Mouse (Mus musculus) heart, adult 2 months (tissue): Measurements from ENCODE around the gene Gm30302. TPM values are rescaled to one million over a fixed set of nuclear protein-coding genes. Genes with fewer than 3 reads are reported as not detected.
"Not testable (repeated sequence)": the region's sequence is repeated elsewhere in the genome, so short reads cannot be mapped to it uniquely, and the experiment has no call there.

Experiments used
- DNase-seq, 2 experiments: peaks; one replicate each; pipeline ENCODE4 v3.0.0; 2021
- H3K27ac ChIP-seq: fragments of 200-600 bp; 2 replicates; pipeline ENCODE4 v1.8.1; 2022
- H3K27me3 ChIP-seq: fragments of 200-500 bp; 2 replicates; pipeline ENCODE4 v1.6.1; 2012; ENCODE audit warnings: mild to moderate bottlenecking, low read length, inconsistent platforms, mixed read lengths; ENCODE audit not compliant: control insufficient read depth, insufficient read depth
- H3K36me3 ChIP-seq: fragments of 200-500 bp; 2 replicates; pipeline ENCODE4 v1.6.1; 2012; ENCODE audit warnings: low read length, inconsistent platforms; ENCODE audit not compliant: control insufficient read depth, insufficient read depth
- H3K4me1 ChIP-seq: fragments of 200-500 bp; 2 replicates; pipeline ENCODE4 v1.6.1; 2011; ENCODE audit warnings: low read length; ENCODE audit not compliant: control insufficient read depth, insufficient read depth
- H3K4me3 ChIP-seq: fragments of 200-600 bp; 2 replicates; pipeline ENCODE4 v1.8.1; 2022
- H3K79me2 ChIP-seq: fragments of 200-500 bp; replicated peaks from 2 replicates; pipeline ENCODE4 v1.6.1; 2012; ENCODE audit warnings: mild to moderate bottlenecking, inconsistent platforms, low read length, moderate library complexity, mixed read lengths; ENCODE audit not compliant: control insufficient read depth, insufficient read depth
- H3K9ac ChIP-seq: fragments of 200-500 bp; 2 replicates; pipeline ENCODE4 v1.6.1; 2012; ENCODE audit warnings: low read depth, mild to moderate bottlenecking, control low read depth, inconsistent platforms, low read length, mixed read lengths
- CTCF ChIP-seq: fragments of 200-600 bp; IDR thresholded peaks from 2 replicates; pipeline ENCODE4 v1.8.1; 2022; ENCODE audit warnings: antibody characterized with exemption, mild to moderate bottlenecking, moderate library complexity
- EP300 ChIP-seq: fragments of 200-500 bp; IDR thresholded peaks from 2 replicates; pipeline ENCODE4 v1.6.1; 2011; ENCODE audit warnings: low read depth, low read length, control low read depth; ENCODE audit not compliant: insufficient read depth
- POLR2A ChIP-seq: fragments of 200-500 bp; IDR thresholded peaks from 2 replicates; pipeline ENCODE4 v1.6.1; 2011; ENCODE audit warnings: mild to moderate bottlenecking, low read depth, low read length, control low read depth; ENCODE audit not compliant: insufficient read depth
- WGBS: fragments of 180-500 bp; shearing (Covaris S2); methylation state at CpG from one replicate; pipeline ENCODE4 v1.1.7; 2018; 5-methylcytosine and 5-hydroxymethylcytosine counted together
- intact Hi-C: fragments of 180-260 bp; cut with DNase I; formaldehyde crosslinking; loops from one replicate; pipeline ENCODE4 v1.15.1; 2025
- polyA plus RNA-seq: library from polyadenylated mRNA; depleted of rRNA; stranded (reverse); fragments of >200 nt; gene quantifications from 2 replicates; pipeline ENCODE4 v1.2.3, GENCODE M21; 2012
- total RNA-seq, 2 experiments: library from RNA; stranded (reverse); gene quantifications; 2 replicates each; pipeline ENCODE4 v1.2.3; 2021

Gene Gm30302
- total and polyA plus RNA-seq, 3 experiments: 0.10 to 0.32 (median 0.25) TPM

DNA sequence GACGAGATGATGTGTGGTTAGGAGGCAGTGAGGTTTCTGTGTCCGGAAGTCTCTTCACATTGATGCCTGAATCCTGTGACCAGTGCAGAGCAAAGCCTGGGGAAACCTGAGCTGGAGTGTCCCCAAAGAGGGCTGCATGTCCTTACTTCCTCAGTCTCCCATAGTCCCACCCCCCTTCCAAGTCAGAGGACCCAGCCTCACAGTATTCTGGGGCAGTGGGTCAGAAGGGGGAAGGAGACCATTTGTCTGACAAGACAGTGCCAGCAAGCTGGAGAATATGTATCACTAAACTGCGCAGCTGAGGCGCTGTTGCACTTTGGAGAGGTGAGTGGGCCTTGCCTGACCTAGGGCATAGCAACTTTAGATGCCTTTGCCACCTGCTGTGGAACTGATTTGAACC lies 26.5 kb upstream of the Gm30302 start:
- Histone ChIP-seq H3K27ac (no peak overlapping the region), H3K4me3 (no peak overlapping the region), H3K4me1 (no peaks in the 10 kb centered on the region), H3K27me3 (no peaks in the 10 kb centered on the region), H3K36me3 (no peaks in the 10 kb centered on the region), H3K9ac (no peak overlapping the region), H3K79me2 (no peaks in the 10 kb centered on the region)
- intact Hi-C loops: no loop called here
- WGBS: 81% methylated on average over 4 of the region's 4 CpGs
- no peak for TF ChIP-seq EP300
- TF ChIP-seq CTCF: no peak
- TF ChIP-seq POLR2A: no peak
- no peak for DNase-seq

DNA sequence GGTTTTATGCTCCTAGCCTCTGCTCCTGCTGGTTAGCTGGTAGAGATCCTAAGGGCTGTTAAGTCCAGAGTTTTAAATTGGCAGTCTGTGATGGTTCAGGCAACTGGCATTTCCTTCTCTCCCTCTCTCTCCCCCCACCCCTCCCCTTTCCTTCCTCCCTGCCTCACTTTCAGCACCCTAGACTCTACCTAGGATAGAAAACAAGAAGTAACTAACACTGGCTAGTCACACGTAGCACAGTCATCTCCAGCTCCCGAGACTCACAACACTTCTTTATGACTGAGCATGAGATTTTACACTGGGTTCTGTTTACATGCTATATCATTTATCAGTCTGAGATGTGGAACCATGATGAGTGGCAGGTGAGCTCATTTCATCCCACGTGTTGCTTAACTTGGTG lies 16.2 kb upstream of the Gm30302 start:
- 79% methylated on average over 3 of the region's 3 CpGs for WGBS
- no peaks in the 10 kb centered on the region for H3K36me3 ChIP-seq
- H3K27ac ChIP-seq: no peak overlapping the region
- no peaks in the 10 kb centered on the region for H3K4me1 ChIP-seq
- no peaks in the 10 kb centered on the region for H3K79me2 ChIP-seq
- no peak overlapping the region for H3K9ac ChIP-seq
- DNase-seq: no peak
- intact Hi-C loops: no loop called here
- no peak overlapping the region for H3K4me3 ChIP-seq
- H3K27me3 ChIP-seq: no peaks in the 10 kb centered on the region
- TF ChIP-seq CTCF: no peak
- TF ChIP-seq POLR2A: no peak
- no peak for TF ChIP-seq EP300

DNA sequence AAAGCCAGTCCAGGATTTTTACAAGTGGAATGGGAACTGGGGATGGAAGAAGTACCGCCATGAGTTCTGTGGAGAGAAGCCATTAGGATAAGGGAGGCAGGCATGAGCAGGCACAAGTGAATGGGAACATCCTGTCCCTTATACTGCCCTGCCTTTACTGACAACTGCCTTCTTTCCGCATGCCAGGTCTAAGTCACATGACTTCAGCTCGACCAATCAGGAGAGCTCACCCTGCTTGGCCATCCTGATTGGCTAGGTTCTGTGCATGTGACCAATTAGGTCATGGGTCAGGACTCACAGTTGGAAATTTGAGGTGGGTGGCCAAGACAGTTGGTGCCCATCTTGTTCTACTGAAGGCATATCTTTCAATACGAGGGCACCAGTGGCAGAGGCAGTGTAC lies 15.6 kb upstream of the Gm30302 start:
- Histone ChIP-seq H3K27me3 (no peaks in the 10 kb centered on the region), H3K79me2 (no peaks in the 10 kb centered on the region), H3K9ac (no peak overlapping the region), H3K4me1 (no peaks in the 10 kb centered on the region), H3K36me3 (no peaks in the 10 kb centered on the region), H3K27ac (no peak overlapping the region), H3K4me3 (no peak overlapping the region)
- 80% methylated on average over 4 of the region's 4 CpGs for WGBS
- DNase-seq: no peak
- TF ChIP-seq EP300: no peak
- no peak for TF ChIP-seq CTCF
- TF ChIP-seq POLR2A: no peak
- intact Hi-C loops: no loop called here

DNA sequence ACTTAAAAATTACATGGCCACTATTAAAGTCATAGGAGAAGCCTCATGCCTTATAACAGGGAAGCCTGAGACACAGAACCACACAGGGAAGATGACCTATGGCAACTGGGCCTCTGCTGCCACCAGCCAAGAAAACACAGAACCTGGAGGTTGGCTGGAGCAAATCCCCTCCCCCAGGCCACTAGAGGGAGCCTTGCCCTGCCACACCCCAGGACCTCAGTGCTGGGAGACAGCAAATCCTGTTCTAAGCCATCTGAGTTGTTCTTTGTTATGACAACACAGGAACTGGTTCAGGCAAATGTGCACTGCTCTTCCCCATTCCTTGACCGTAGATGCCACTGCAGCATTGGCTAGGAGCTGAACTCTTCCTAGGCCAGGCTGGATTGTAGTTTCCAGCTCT lies 8.3 kb upstream of the Gm30302 start:
- TF ChIP-seq EP300 (no peak), CTCF (peak; percentile 35)
- no peak overlapping the region for H3K9ac ChIP-seq
- intact Hi-C loops: no loop called here
- H3K79me2 ChIP-seq: no peaks in the 10 kb centered on the region
- H3K4me3 ChIP-seq: no peak overlapping the region
- H3K4me1 ChIP-seq: no peaks in the 10 kb centered on the region
- 72% methylated on average over 1 of the region's 1 CpGs for WGBS
- no peak overlapping the region for H3K27ac ChIP-seq
- DNase-seq: no peak
- no peaks in the 10 kb centered on the region for H3K36me3 ChIP-seq
- no peaks in the 10 kb centered on the region for H3K27me3 ChIP-seq

DNA sequence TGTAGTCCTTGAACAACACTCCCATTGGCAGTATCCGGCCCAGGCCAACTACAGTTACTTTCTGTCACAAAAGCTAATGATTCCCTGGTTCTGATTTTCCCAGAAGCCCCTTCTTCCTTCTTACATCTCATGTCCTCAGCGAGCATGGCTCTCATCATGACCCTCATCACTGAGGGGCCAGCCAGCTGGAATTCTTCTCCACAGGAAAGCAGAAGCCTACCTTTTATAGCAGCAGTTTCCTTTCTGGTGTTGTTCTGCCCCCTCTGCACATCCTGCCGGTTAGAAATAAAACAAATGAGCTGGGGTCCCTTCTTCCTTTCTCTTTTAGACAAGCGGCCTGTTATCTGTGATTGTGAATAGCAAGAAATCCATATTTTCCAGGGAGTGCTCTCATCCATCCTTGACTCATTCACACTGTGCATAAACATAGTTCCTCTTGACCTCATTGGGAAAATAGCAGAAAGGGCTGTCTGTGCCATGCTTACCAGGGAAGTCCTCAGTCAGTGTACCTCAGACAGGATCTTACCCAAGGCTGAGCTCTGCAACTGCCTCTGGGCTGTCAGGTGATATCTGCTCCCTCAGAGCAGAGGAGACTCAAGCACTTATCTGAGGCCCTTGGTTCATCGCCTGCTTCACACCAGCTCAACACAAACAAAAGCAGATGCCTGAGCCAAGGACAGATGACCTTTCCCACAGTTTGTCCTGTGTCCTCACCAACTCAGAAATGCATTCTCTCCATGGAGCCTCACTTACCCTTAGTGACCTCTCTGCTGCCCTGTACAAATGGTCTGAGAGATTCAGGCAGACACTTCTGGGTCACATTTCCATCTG lies 10.0 kb downstream of the Gm30302 start:
- Histone ChIP-seq H3K4me1 (peaks cover 7% of the 10 kb centered on the region), H3K79me2 (no peaks in the 10 kb centered on the region), H3K27ac (no peak overlapping the region), H3K9ac (no peak overlapping the region), H3K36me3 (peaks cover 3% of the 10 kb centered on the region; the same call in 1 of the 2 replicates), H3K27me3 (no peaks in the 10 kb centered on the region), H3K4me3 (no peak overlapping the region)
- peak in 1 of 2 experiments; percentile 16 for DNase-seq
- 19% methylated on average over 5 of the region's 5 CpGs for WGBS
- TF ChIP-seq CTCF (no peak), EP300 (no peak), POLR2A (no peak)
- intact Hi-C loops: no loop called here

- no peaks in the 10 kb centered on the region for H3K79me2 ChIP-seq
- whole genome bisulfite sequencing: 67% methylated on average over 3 of the region's 3 CpGs
- intact Hi-C loops: no loop called here
- H3K27ac ChIP-seq: no peak overlapping the region
- no peak overlapping the region for H3K4me3 ChIP-seq
- H3K4me1 ChIP-seq: peaks cover 4% of the 10 kb centered on the region; the same call in 1 of the 2 replicates
- H3K27me3 ChIP-seq: no peaks in the 10 kb centered on the region
- no peak for TF ChIP-seq EP300
- no peak for TF ChIP-seq CTCF
- no peak for TF ChIP-seq POLR2A
- DNase-seq: no peak
- H3K36me3 ChIP-seq: no peaks in the 10 kb centered on the region
- H3K9ac ChIP-seq: no peak overlapping the region
These were observed 14.9 kb downstream of the Gm30302 start for GRCm38 (mm10) chr13:49783899-49784298.

GRCm38 (mm10) chr13:49771536-49771935 lies 27.3 kb downstream of the Gm30302 start:
- intact Hi-C loops, H3K9ac ChIP-seq, H3K4me3 ChIP-seq, H3K4me1 ChIP-seq, H3K27me3 ChIP-seq, DNase-seq, H3K27ac ChIP-seq, H3K36me3 ChIP-seq, H3K79me2 ChIP-seq: not testable (repeated sequence)
